Mouse (Mus musculus): ENCODE measurements around the gene Neurod6. TPM values are rescaled to one million over a fixed set of nuclear protein-coding genes. Genes with fewer than 3 reads are reported as not detected.
"Not testable (repeated sequence)": the region's sequence is repeated elsewhere in the genome, so short reads cannot be mapped to it uniquely, and the experiment has no call there.

Gene Neurod6
- not detected for polyA plus RNA-seq (2012; fragmentation: generic; extraction: Trizol)
- long read RNA-seq, experiment 1 = 0 reads
- long read RNA-seq, experiment 2 = 0 reads

- Histone ChIP-seq H3K79me2 (ENCODE audit: control insufficient read depth, insufficient read depth) (no peaks in the 10 kb centered on the region), H3ac (ENCODE audit: control insufficient read depth, insufficient read length, low read depth) (no peak within 1 kb of the TSS), H3K4me3 (ENCODE audit: insufficient read depth, poor library complexity, severe bottlenecking) (no peak within 1 kb of the TSS), H3K36me3 (ENCODE audit: control insufficient read depth, insufficient read depth) (no peaks in the 10 kb centered on the region), H3K79me3 (ENCODE audit: low read depth) (no peaks in the 10 kb centered on the region), H3K27me3 (ENCODE audit: control insufficient read depth, insufficient read depth, insufficient read length) (peaks cover 28% of the 10 kb centered on the region)
- TF ChIP-seq FOSL1 (IDR thresholded peaks at IDR 0.05; ENCODE audit: insufficient read depth, low read length, poor library complexity, severe bottlenecking) = no peak
- TF ChIP-seq USF1 (IDR thresholded peaks at IDR 0.05; ENCODE audit: low read depth) = no peak
- no peak for TF ChIP-seq MYOG (IDR thresholded peaks at IDR 0.05; ENCODE audit: control insufficient read depth, extremely low read depth, insufficient read length)
- no peak for TF ChIP-seq MYOD1 (IDR thresholded peaks at IDR 0.05; ENCODE audit: control insufficient read depth, insufficient read length, low read depth)
- no peak for TF ChIP-seq CEBPB (IDR thresholded peaks at IDR 0.05; ENCODE audit: low read depth)
- TF ChIP-seq MAX (IDR thresholded peaks at IDR 0.05) = no peak
- no peak for TF ChIP-seq CTCF (IDR thresholded peaks at IDR 0.05; ENCODE audit: control insufficient read depth, insufficient read depth, insufficient read length)
Measured at GRCm38 (mm10) chr6:55680974-55681373, at the start of gene Neurod6. Neurod6 (minus strand) TSS chr6:55681263.

DNA sequence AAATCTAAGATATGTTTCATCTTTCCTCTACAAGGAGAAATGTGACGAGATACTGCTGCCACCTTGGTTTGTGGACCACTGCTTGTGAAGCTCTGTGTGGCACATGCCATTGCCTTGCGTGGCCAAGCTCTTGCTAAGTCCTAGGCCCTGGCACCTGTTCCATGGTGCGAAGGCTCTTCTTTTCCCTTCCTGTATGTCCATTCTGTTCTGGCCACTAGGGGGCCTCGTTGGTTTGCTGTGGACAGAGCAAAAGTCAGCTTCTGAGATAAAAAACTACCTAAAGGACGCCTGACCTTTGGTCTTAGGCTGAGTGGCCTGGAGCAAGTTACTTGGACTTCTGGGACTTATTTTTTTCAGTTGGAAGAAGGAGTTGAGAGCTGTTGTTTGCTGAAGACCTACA, 36.1 kb upstream of the Neurod6 start:
- TF ChIP-seq USF1 (IDR thresholded peaks at IDR 0.05; ENCODE audit: low read depth) (no peak), CTCF (IDR thresholded peaks at IDR 0.05; ENCODE audit: control insufficient read depth, insufficient read depth, insufficient read length) (no peak), MYOG (IDR thresholded peaks at IDR 0.05; ENCODE audit: control insufficient read depth, extremely low read depth, insufficient read length) (no peak), MYOD1 (IDR thresholded peaks at IDR 0.05; ENCODE audit: control insufficient read depth, insufficient read length, low read depth) (no peak), CEBPB (IDR thresholded peaks at IDR 0.05; ENCODE audit: low read depth) (no peak), MAX (IDR thresholded peaks at IDR 0.05) (no peak), FOSL1 (IDR thresholded peaks at IDR 0.05; ENCODE audit: insufficient read depth, low read length, poor library complexity, severe bottlenecking) (no peak)
- Histone ChIP-seq H3K4me3 (ENCODE audit: insufficient read depth, poor library complexity, severe bottlenecking) (no peak overlapping the region), H3K79me3 (ENCODE audit: low read depth) (no peaks in the 10 kb centered on the region), H3ac (ENCODE audit: control insufficient read depth, insufficient read length, low read depth) (no peak overlapping the region), H3K27me3 (ENCODE audit: control insufficient read depth, insufficient read depth, insufficient read length) (no peaks in the 10 kb centered on the region), H3K36me3 (ENCODE audit: control insufficient read depth, insufficient read depth) (no peaks in the 10 kb centered on the region), H3K79me2 (ENCODE audit: control insufficient read depth, insufficient read depth) (no peaks in the 10 kb centered on the region)

DNA sequence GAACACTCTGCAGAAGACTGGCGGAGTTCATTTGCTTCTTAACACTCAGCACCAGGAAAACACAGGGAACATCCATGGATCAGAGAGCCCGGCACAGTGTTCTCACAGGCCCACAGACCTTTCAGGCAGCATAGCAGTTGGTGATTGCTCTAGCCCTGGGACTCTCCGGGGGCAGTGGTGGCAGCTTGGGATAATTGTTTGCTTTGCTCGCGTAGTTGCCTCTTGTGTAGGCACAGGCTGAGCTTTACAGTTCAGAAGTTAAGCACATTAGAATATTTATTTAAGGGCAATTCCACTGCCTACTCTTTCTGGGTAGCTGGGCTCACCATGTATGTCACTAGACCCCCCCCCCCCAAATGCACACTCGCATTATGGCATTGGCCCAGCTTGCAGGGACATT, 34.4 kb upstream of the Neurod6 start:
- Histone ChIP-seq H3K27me3 (ENCODE audit: control insufficient read depth, insufficient read depth, insufficient read length) (no peaks in the 10 kb centered on the region), H3ac (ENCODE audit: control insufficient read depth, insufficient read length, low read depth) (no peak overlapping the region), H3K36me3 (ENCODE audit: control insufficient read depth, insufficient read depth) (no peaks in the 10 kb centered on the region), H3K4me3 (ENCODE audit: insufficient read depth, poor library complexity, severe bottlenecking) (no peak overlapping the region), H3K79me3 (ENCODE audit: low read depth) (no peaks in the 10 kb centered on the region), H3K79me2 (ENCODE audit: control insufficient read depth, insufficient read depth) (no peaks in the 10 kb centered on the region)
- TF ChIP-seq MAX (IDR thresholded peaks at IDR 0.05) (no peak), MYOD1 (IDR thresholded peaks at IDR 0.05; ENCODE audit: control insufficient read depth, insufficient read length, low read depth) (no peak), USF1 (IDR thresholded peaks at IDR 0.05; ENCODE audit: low read depth) (no peak), CEBPB (IDR thresholded peaks at IDR 0.05; ENCODE audit: low read depth) (no peak)

DNA sequence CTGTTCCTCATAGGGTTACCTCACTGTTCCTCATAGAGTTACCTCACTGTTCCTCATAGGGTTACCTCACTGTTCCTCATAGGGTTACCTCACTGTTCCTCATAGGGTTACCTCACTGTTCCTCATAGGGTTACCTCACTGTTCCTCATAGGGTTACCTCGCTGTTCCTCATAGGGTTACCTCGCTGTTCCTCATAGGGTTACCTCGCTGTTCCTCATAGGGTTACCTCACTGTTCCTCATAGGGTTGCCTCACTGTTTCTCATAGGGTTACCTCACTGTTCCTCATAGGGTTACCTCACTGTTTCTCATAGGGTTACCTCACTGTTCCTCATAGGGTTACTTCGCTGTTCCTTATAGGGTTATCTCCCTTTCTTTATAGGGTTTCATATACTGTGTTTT, 29.9 kb upstream of the Neurod6 start:
- H3K4me3 ChIP-seq (ENCODE audit: insufficient read depth, poor library complexity, severe bottlenecking); H3K36me3 ChIP-seq (ENCODE audit: control insufficient read depth, insufficient read depth): not testable (repeated sequence)

DNA sequence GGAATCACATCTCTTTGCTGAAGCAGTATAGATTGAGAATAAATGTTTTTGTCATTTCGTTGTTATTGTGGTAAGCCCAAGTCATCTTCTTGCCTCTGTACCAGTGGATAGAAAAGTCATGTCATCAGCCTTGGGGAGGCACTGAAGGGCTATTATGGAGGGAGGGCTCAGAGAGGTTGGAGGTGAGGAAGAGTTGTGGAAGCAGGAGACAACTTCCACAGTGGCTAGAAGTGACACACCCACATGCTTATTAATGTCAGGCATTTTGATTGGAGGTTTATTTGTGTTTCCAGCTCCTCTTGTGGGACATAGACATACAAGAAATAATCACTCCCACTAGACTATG, 23.7 kb upstream of the Neurod6 start:
- Histone ChIP-seq H3K4me3 (ENCODE audit: insufficient read depth, poor library complexity, severe bottlenecking) (no peak overlapping the region), H3K27me3 (ENCODE audit: control insufficient read depth, insufficient read depth, insufficient read length) (no peaks in the 10 kb centered on the region), H3K79me2 (ENCODE audit: control insufficient read depth, insufficient read depth) (no peaks in the 10 kb centered on the region), H3K79me3 (ENCODE audit: low read depth) (no peaks in the 10 kb centered on the region), H3ac (ENCODE audit: control insufficient read depth, insufficient read length, low read depth) (no peak overlapping the region), H3K36me3 (ENCODE audit: control insufficient read depth, insufficient read depth) (no peaks in the 10 kb centered on the region)
- TF ChIP-seq FOSL1 (IDR thresholded peaks at IDR 0.05; ENCODE audit: insufficient read depth, low read length, poor library complexity, severe bottlenecking) (no peak), CEBPB (IDR thresholded peaks at IDR 0.05; ENCODE audit: low read depth) (no peak), MYOD1 (IDR thresholded peaks at IDR 0.05; ENCODE audit: control insufficient read depth, insufficient read length, low read depth) (no peak), USF1 (IDR thresholded peaks at IDR 0.05; ENCODE audit: low read depth) (no peak), CTCF (IDR thresholded peaks at IDR 0.05; ENCODE audit: control insufficient read depth, insufficient read depth, insufficient read length) (no peak), MYOG (IDR thresholded peaks at IDR 0.05; ENCODE audit: control insufficient read depth, extremely low read depth, insufficient read length) (no peak), MAX (IDR thresholded peaks at IDR 0.05) (no peak)

More for the DNA sequence above, 29.9 kb upstream of the Neurod6 start:
- H3ac ChIP-seq (ENCODE audit: control insufficient read depth, insufficient read length, low read depth); H3K79me3 ChIP-seq (ENCODE audit: low read depth); H3K79me2 ChIP-seq (ENCODE audit: control insufficient read depth, insufficient read depth); H3K27me3 ChIP-seq (ENCODE audit: control insufficient read depth, insufficient read depth, insufficient read length): not testable (repeated sequence)

DNA sequence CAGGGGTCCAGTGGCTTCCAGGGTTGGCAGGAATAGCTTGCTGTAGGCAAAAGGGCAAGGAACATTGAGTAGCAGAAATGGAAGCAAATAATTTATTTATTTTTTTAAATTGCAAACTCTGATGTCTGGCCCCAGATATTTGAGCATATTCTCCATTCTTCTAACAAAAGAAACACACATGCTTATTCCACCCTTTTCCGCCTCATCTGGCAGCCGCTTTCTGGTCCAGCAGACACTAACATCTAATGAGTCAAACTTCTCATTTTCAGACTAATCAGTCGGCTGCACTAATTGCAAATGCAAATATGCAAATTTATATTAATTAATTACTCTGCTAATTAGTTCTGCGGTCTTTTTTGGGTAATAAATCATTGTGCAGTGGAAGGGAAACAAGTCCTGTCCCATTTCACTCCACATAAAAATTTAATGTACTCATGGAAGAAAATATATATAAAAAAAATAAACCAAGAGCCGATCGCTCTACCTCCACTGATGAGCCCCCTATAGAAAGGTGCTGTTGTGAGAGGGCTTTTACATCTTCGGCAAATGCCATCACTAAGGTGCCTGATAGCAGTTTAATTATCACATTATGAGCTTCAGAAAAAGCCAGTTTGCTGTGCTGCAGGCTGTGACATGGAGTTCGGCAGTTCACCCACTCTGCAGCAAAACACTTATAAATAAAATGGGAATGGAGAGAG, 23.1 kb upstream of the Neurod6 start:
- Histone ChIP-seq H3K79me2 (ENCODE audit: control insufficient read depth, insufficient read depth) (no peaks in the 10 kb centered on the region), H3K4me3 (ENCODE audit: insufficient read depth, poor library complexity, severe bottlenecking) (no peak overlapping the region), H3K36me3 (ENCODE audit: control insufficient read depth, insufficient read depth) (no peaks in the 10 kb centered on the region), H3K79me3 (ENCODE audit: low read depth) (no peaks in the 10 kb centered on the region), H3K27me3 (ENCODE audit: control insufficient read depth, insufficient read depth, insufficient read length) (no peaks in the 10 kb centered on the region), H3ac (ENCODE audit: control insufficient read depth, insufficient read length, low read depth) (no peak overlapping the region)
- TF ChIP-seq FOSL1 (IDR thresholded peaks at IDR 0.05; ENCODE audit: insufficient read depth, low read length, poor library complexity, severe bottlenecking) (no peak), CEBPB (IDR thresholded peaks at IDR 0.05; ENCODE audit: low read depth) (no peak), MYOD1 (IDR thresholded peaks at IDR 0.05; ENCODE audit: control insufficient read depth, insufficient read length, low read depth) (no peak), USF1 (IDR thresholded peaks at IDR 0.05; ENCODE audit: low read depth) (no peak), MYOG (IDR thresholded peaks at IDR 0.05; ENCODE audit: control insufficient read depth, extremely low read depth, insufficient read length) (no peak), CTCF (IDR thresholded peaks at IDR 0.05; ENCODE audit: control insufficient read depth, insufficient read depth, insufficient read length) (no peak), MAX (IDR thresholded peaks at IDR 0.05) (no peak)
